Mouse (Mus musculus) layer of hippocampus, postnatal 36 days (tissue): ENCODE data around the gene 1600002K03Rik. TPM values are rescaled to one million over a fixed set of nuclear protein-coding genes. Genes with fewer than 3 reads are reported as not detected.
A peak's percentile ranks its signal among the peaks of the same experiment; 100 is the strongest.
"Not testable (repeated sequence)": the region's sequence is repeated elsewhere in the genome, so short reads cannot be mapped to it uniquely, and the experiment has no call there.

Experiments
- DNase-seq, 2 experiments: peaks; one replicate each; pipeline ENCODE4 v3.0.0; 2022
- total RNA-seq, 2 experiments: library from RNA; stranded (reverse); gene quantifications; 2 replicates each; pipeline ENCODE4 v1.2.3; 2021

Gene 1600002K03Rik
- total RNA-seq, 2 experiments from 2014 or later: 6.4 to 6.9 TPM

- DNase-seq: no peak
These were observed 18.4 kb upstream of the 1600002K03Rik start for GRCm38 (mm10) chr10:80154384-80154783.

- no peak for DNase-seq
These were observed 17.5 kb upstream of the 1600002K03Rik start for GRCm38 (mm10) chr10:80155277-80155676.

GRCm38 (mm10) chr10:80156002-80156751, 16.6 kb upstream of the 1600002K03Rik start:
- DNase-seq: no peak

GRCm38 (mm10) chr10:80156752-80157053, 16.0 kb upstream of the 1600002K03Rik start:
- no peak for DNase-seq

GRCm38 (mm10) chr10:80157141-80157929, 15.4 kb upstream of the 1600002K03Rik start:
- no peak for DNase-seq

GRCm38 (mm10) chr10:80158307-80158986, 14.3 kb upstream of the 1600002K03Rik start:
- DNase-seq: no peak

GRCm38 (mm10) chr10:80159021-80159560, 13.7 kb upstream of the 1600002K03Rik start:
- no peak for DNase-seq

GRCm38 (mm10) chr10:80159561-80160454, 12.9 kb upstream of the 1600002K03Rik start:
- DNase-seq: peak; percentile 99

- DNase-seq: no peak
These were observed 12.0 kb upstream of the 1600002K03Rik start for GRCm38 (mm10) chr10:80160455-80161371.

GRCm38 (mm10) chr10:80161522-80162242, 11.1 kb upstream of the 1600002K03Rik start:
- no peak for DNase-seq

- no peak for DNase-seq
These were observed 10.5 kb upstream of the 1600002K03Rik start for GRCm38 (mm10) chr10:80162243-80162608.

GRCm38 (mm10) chr10:80162716-80163299, 9.9 kb upstream of the 1600002K03Rik start:
- DNase-seq: no peak

- no peak for DNase-seq
These were observed 9.0 kb upstream of the 1600002K03Rik start for GRCm38 (mm10) chr10:80163721-80164120.

GRCm38 (mm10) chr10:80164161-80164997, 8.4 kb upstream of the 1600002K03Rik start:
- no peak for DNase-seq

- peak; percentile 93 for DNase-seq
These were observed 7.8 kb upstream of the 1600002K03Rik start for GRCm38 (mm10) chr10:80164998-80165344.

- DNase-seq: peak in 1 of 2 experiments; percentile 57
These were observed 7.2 kb upstream of the 1600002K03Rik start, which contains the start of gene Cirbp for GRCm38 (mm10) chr10:80165392-80166128. Gene Cirbp (plus strand): TSS chr10:80165985.

- not testable (repeated sequence) for DNase-seq
These were observed 6.6 kb upstream of the 1600002K03Rik start for GRCm38 (mm10) chr10:80166136-80166535.

GRCm38 (mm10) chr10:80167460-80168037, 5.2 kb upstream of the 1600002K03Rik start:
- DNase-seq: peak; percentile 98
